Mouse (Mus musculus) thymus, adult 2 months (tissue): ENCODE data around the gene Ptges2.

Experiments used
- CTCF ChIP-seq: fragments of 200-500 bp; IDR thresholded peaks from 2 replicates; pipeline ENCODE4 v1.5.1; 2012; ENCODE audit warnings: mild to moderate bottlenecking, control low read depth, low read length, moderate library complexity, borderline replicate concordance; ENCODE audit not compliant: control insufficient read depth, poor library complexity, insufficient read depth; ENCODE audit errors: extremely low read depth
- POLR2A ChIP-seq: fragments of 200-500 bp; IDR thresholded peaks from 2 replicates; pipeline ENCODE4 v1.6.1; 2012; ENCODE audit warnings: mild to moderate bottlenecking, low read length, control low read depth, moderate library complexity; ENCODE audit not compliant: control insufficient read depth, poor library complexity, insufficient read depth; ENCODE audit errors: extremely low read depth

DNA sequence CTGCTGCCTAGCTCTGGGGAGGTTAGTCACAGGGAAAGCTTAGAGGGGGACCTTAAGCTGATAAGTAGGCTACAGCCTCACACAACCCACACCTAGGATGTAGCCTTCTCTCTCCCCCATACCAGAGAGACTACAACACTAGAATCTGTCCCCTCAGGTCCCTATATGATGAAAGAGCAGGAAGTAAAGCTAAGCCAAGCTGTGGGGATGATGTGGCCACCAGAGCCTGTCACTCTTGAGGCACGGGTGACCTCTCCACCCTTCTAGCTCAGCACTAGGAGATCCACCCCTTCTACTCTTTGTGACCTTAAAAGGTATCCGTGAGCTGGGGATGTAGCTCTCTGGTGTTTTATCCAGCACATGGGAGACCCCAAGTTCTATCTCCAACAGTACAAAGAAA is 6.5 kb upstream of the Ptges2 start:
- TF ChIP-seq CTCF: no peak
- no peak for TF ChIP-seq POLR2A
